Mouse (Mus musculus) forebrain, embryonic 12.5 days (tissue): ENCODE measurements at regions not wholly inside any gene's neighbourhood (a gene's known extent, or its start where the extent isn't known, plus 50 kb on each side); places are given as distances from the start of the nearest gene placed in this dataset.

Source experiments
- ATAC-seq: fragments of 200-750 bp; cut with Nextera tagmentation; 2 replicates; pipeline ENCODE4 v1.8.0; 2017; ENCODE audit warnings: moderate TSS enrichment; ENCODE audit not compliant: low FRiP score
- H3K27ac ChIP-seq: fragments of 300-500 bp; sonication (generic); 2 replicates; pipeline ENCODE4 v1.5.1; 2016; ENCODE audit warnings: mild to moderate bottlenecking
- H3K27me3 ChIP-seq: fragments of 300-500 bp; sonication (generic); 2 replicates; pipeline ENCODE4 v1.6.1; 2016; ENCODE audit warnings: mild to moderate bottlenecking
- H3K36me3 ChIP-seq: fragments of 300-500 bp; sonication (generic); replicated peaks from 2 replicates; pipeline ENCODE4 v1.6.1; 2016; ENCODE audit warnings: mild to moderate bottlenecking
- H3K4me1 ChIP-seq: fragments of 300-500 bp; sonication (generic); 2 replicates; pipeline ENCODE4 v1.6.1; 2016
- H3K4me2 ChIP-seq: fragments of 300-500 bp; sonication (generic); 2 replicates; pipeline ENCODE4 v1.6.1; 2016; ENCODE audit warnings: mild to moderate bottlenecking, moderate library complexity
- H3K4me3 ChIP-seq: fragments of 300-500 bp; sonication (generic); replicated peaks from 2 replicates; pipeline ENCODE4 v1.5.1; 2016; ENCODE audit warnings: mild to moderate bottlenecking
- H3K9ac ChIP-seq: fragments of 300-500 bp; sonication (generic); 2 replicates; pipeline ENCODE4 v1.6.1; 2016; ENCODE audit warnings: mild to moderate bottlenecking
- H3K9me3 ChIP-seq: fragments of 300-500 bp; sonication (generic); 2 replicates; pipeline ENCODE4 v1.6.1; 2016
- WGBS: fragments of 180-500 bp; shearing (Covaris S2); methylation state at CpG from one replicate; pipeline ENCODE4 v1.1.7; 2016; 5-methylcytosine and 5-hydroxymethylcytosine counted together

GRCm38 (mm10) chr4:32171291-32171690 is 67.3 kb upstream of the Bach2 start:
- Histone ChIP-seq H3K4me3 (no peak overlapping the region), H3K9ac (no peak overlapping the region), H3K4me2 (no peak overlapping the region), H3K27ac (no peak overlapping the region), H3K4me1 (peaks cover 21% of the 10 kb centered on the region), H3K9me3 (no peaks in the 10 kb centered on the region), H3K27me3 (0 out of 2 replicates have a peak, but pooled peaks cover 4% of the 10 kb centered on the region), H3K36me3 (no peaks in the 10 kb centered on the region)
- ATAC-seq, result no peak
- WGBS, result 98% methylated on average over 6 of the region's 6 CpGs

- Histone ChIP-seq H3K9ac (no peak overlapping the region), H3K9me3 (no peaks in the 10 kb centered on the region), H3K4me1 (peaks cover 22% of the 10 kb centered on the region), H3K4me3 (no peak overlapping the region), H3K27ac (no peak overlapping the region), H3K36me3 (no peaks in the 10 kb centered on the region), H3K4me2 (no peak overlapping the region), H3K27me3 (no peaks in the 10 kb centered on the region)
- ATAC-seq, result no peak
- 88% methylated on average over 4 of the region's 4 CpGs for WGBS
Observed at GRCm38 (mm10) chr4:32172992-32173391, 65.6 kb upstream of the Bach2 start.

DNA sequence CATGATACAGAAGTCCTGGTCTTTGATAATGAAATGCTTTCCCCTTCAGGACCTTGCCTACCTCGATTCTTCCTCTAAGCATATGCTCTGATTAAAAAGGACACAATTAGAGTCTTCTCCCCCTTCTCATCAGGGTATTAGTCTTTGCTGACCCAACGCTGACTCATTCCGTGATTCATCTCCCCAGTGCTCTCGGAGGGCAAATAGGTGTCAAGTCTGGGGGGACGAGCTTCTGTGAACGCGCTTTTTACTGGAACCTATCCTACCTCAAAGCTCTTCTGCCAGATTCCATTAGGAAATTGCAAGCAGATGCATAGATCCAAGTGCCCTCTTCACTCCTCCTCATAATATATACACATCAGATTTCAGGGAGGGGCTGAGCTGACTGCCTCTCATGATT is 63.8 kb upstream of the Bach2 start:
- peaks cover 22% of the 10 kb centered on the region for H3K4me1 ChIP-seq
- H3K27ac ChIP-seq, result no peak overlapping the region
- 79% methylated on average over 7 of the region's 7 CpGs for WGBS
- ATAC-seq, result no peak
- H3K4me3 ChIP-seq, result no peak overlapping the region
- no peaks in the 10 kb centered on the region for H3K27me3 ChIP-seq
- H3K9me3 ChIP-seq, result no peaks in the 10 kb centered on the region
- H3K36me3 ChIP-seq, result no peaks in the 10 kb centered on the region
- H3K9ac ChIP-seq, result no peak overlapping the region
- no peak overlapping the region for H3K4me2 ChIP-seq

DNA sequence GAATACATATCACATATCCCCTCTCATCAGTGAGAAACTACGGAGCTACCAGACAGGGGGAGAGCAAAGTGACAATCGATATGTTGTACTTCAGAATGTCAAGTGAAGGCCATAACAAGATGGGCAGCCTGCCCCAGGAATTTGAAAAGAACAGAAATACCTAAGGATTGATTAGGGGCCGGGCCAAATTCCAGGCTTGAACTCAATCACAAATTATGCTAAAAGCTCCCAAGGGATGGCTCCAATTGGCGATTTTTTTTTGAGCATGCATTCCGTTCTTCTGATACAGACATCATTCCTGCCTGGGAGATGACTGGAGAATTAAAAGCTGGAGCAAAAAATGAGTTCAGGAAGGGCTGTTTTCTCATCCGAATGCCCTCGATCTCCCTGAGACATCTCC is 63.4 kb upstream of the Bach2 start:
- no peak overlapping the region for H3K9ac ChIP-seq
- H3K4me1 ChIP-seq, result peaks cover 22% of the 10 kb centered on the region
- H3K9me3 ChIP-seq, result no peaks in the 10 kb centered on the region
- no peak for ATAC-seq
- H3K4me3 ChIP-seq, result no peak overlapping the region
- no peak overlapping the region for H3K27ac ChIP-seq
- H3K27me3 ChIP-seq, result no peaks in the 10 kb centered on the region
- 85% methylated on average over 7 of the region's 7 CpGs for WGBS
- no peaks in the 10 kb centered on the region for H3K36me3 ChIP-seq
- H3K4me2 ChIP-seq, result no peak overlapping the region

- no peaks in the 10 kb centered on the region for H3K36me3 ChIP-seq
- H3K9ac ChIP-seq, result no peak overlapping the region
- H3K4me2 ChIP-seq, result no peak overlapping the region
- H3K4me3 ChIP-seq, result no peak overlapping the region
- 0 out of 2 replicates have a peak, but pooled peaks have one; percentile 14 for ATAC-seq
- peaks cover 22% of the 10 kb centered on the region for H3K4me1 ChIP-seq
- H3K27ac ChIP-seq, result no peak overlapping the region
- H3K27me3 ChIP-seq, result no peaks in the 10 kb centered on the region
- no peaks in the 10 kb centered on the region for H3K9me3 ChIP-seq
- 63% methylated on average over 6 of the region's 6 CpGs for WGBS
Observed at GRCm38 (mm10) chr4:32175853-32176448, 62.7 kb upstream of the Bach2 start.

GRCm38 (mm10) chr4:32176449-32177135 is 62.0 kb upstream of the Bach2 start:
- Histone ChIP-seq H3K4me2 (no peak overlapping the region), H3K27me3 (no peaks in the 10 kb centered on the region), H3K9me3 (no peaks in the 10 kb centered on the region), H3K27ac (no peak overlapping the region), H3K4me3 (no peak overlapping the region), H3K4me1 (peaks cover 22% of the 10 kb centered on the region), H3K36me3 (no peaks in the 10 kb centered on the region), H3K9ac (no peak overlapping the region)
- peak; percentile 68 for ATAC-seq
- 26% methylated on average over 4 of the region's 4 CpGs for WGBS

GRCm38 (mm10) chr4:32177933-32178639 is 60.5 kb upstream of the Bach2 start:
- WGBS, result 78% methylated on average over 7 of the region's 7 CpGs
- no peak overlapping the region for H3K27ac ChIP-seq
- H3K9ac ChIP-seq, result no peak overlapping the region
- H3K36me3 ChIP-seq, result no peaks in the 10 kb centered on the region
- H3K4me1 ChIP-seq, result peaks cover 22% of the 10 kb centered on the region
- H3K27me3 ChIP-seq, result no peaks in the 10 kb centered on the region
- no peak for ATAC-seq
- H3K4me3 ChIP-seq, result no peak overlapping the region
- H3K4me2 ChIP-seq, result no peak overlapping the region
- no peaks in the 10 kb centered on the region for H3K9me3 ChIP-seq

- no peak overlapping the region for H3K4me3 ChIP-seq
- H3K9me3 ChIP-seq, result no peaks in the 10 kb centered on the region
- H3K4me1 ChIP-seq, result peaks cover 22% of the 10 kb centered on the region
- H3K27me3 ChIP-seq, result no peaks in the 10 kb centered on the region
- no peak for ATAC-seq
- H3K9ac ChIP-seq, result no peak overlapping the region; the same call in 1 of the 2 replicates
- no peaks in the 10 kb centered on the region for H3K36me3 ChIP-seq
- H3K4me2 ChIP-seq, result no peak overlapping the region
- peak overlapping the region; percentile 33; the same call in 1 of the 2 replicates for H3K27ac ChIP-seq
- 46% methylated on average over 8 of the region's 8 CpGs for WGBS
Observed at GRCm38 (mm10) chr4:32179707-32180241, 58.8 kb upstream of the Bach2 start.

DNA sequence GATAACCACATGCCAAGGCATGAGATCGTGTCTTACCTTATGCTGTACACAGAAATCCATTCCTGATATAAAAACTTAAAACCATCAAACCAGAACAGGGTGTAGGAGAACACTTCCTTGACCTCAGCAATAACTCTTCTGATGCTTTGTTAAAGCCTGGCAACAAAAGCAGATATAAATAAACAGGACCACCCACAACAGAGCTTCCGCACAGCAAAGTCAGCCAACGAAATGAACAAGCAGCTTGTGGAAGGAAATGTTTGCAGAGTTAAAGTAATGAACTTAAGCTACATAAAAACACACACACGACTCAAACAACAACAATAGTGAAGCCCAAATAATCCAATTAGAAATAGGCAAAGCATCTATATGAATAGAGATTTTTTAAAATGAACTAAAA is 54.8 kb upstream of the Bach2 start:
- no peak overlapping the region for H3K9ac ChIP-seq
- 87% methylated on average over 4 of the region's 4 CpGs for WGBS
- no peak overlapping the region for H3K4me2 ChIP-seq
- H3K9me3 ChIP-seq, result no peaks in the 10 kb centered on the region
- H3K36me3 ChIP-seq, result no peaks in the 10 kb centered on the region
- no peak overlapping the region for H3K4me3 ChIP-seq
- no peak for ATAC-seq
- no peaks in the 10 kb centered on the region for H3K27me3 ChIP-seq
- H3K4me1 ChIP-seq, result peaks cover 11% of the 10 kb centered on the region
- no peak overlapping the region for H3K27ac ChIP-seq

DNA sequence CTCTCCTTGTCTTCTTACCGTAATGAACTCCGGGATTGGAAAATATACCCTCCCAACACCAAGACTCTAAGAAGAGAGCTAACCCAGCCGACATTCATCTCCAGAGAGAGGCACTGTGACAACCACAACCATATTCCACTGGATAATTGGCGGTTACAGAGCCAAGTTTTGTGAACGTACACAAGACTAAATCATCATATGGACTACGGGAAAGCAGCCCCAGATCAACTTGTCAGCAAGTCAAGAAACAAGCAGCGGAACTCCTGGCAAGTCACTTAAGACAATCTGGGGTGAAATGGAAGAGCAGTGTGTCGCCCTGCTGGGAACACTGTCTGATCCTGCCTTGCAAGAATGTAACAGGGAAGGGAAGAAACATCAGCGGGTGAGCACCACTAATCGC is 52.6 kb upstream of the Bach2 start:
- no peak overlapping the region for H3K27ac ChIP-seq
- H3K4me2 ChIP-seq, result no peak overlapping the region
- WGBS, result 85% methylated on average over 10 of the region's 10 CpGs
- peaks cover 16% of the 10 kb centered on the region for H3K4me1 ChIP-seq
- H3K9ac ChIP-seq, result no peak overlapping the region
- no peaks in the 10 kb centered on the region for H3K27me3 ChIP-seq
- H3K9me3 ChIP-seq, result no peaks in the 10 kb centered on the region
- H3K4me3 ChIP-seq, result no peak overlapping the region
- H3K36me3 ChIP-seq, result no peaks in the 10 kb centered on the region
- no peak for ATAC-seq

DNA sequence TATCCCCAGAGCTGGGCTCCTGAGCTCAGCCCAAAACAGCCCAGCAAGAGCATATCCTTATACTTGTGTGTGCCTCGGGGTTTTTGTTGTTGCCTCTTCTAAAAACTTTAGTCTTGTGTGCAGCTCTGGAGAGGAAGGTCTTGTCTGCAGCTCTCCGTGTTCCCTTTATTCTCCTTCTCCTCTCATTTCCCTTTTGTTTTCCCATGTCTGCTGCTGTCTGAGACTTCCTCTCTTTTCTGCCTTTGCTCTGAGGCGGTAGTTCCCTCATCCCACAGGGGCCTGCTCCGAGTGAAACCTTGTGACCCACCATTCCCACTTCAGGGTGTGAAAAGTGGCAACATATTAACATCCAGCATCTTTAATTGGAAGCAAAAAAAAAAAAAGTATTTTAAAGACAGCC is 51.5 kb upstream of the Bach2 start:
- 46% methylated on average over 4 of the region's 4 CpGs for WGBS

GRCm38 (mm10) chr4:32188076-32188475 is 50.5 kb upstream of the Bach2 start:
- Histone ChIP-seq H3K9me3 (no peaks in the 10 kb centered on the region), H3K27me3 (no peaks in the 10 kb centered on the region), H3K4me3 (no peak overlapping the region), H3K4me1 (peaks cover 16% of the 10 kb centered on the region), H3K9ac (no peak overlapping the region), H3K36me3 (no peaks in the 10 kb centered on the region), H3K27ac (peak overlapping the region; percentile 63; the same call in 1 of the 2 replicates), H3K4me2 (no peak overlapping the region)
- ATAC-seq, result no peak
- WGBS, result 88% methylated on average over 1 of the region's 1 CpGs

More for the DNA sequence above, 51.5 kb upstream of the Bach2 start:
- no peaks in the 10 kb centered on the region for H3K27me3 ChIP-seq
- no peak overlapping the region for H3K4me3 ChIP-seq
- peaks cover 16% of the 10 kb centered on the region for H3K4me1 ChIP-seq
- no peaks in the 10 kb centered on the region for H3K36me3 ChIP-seq
- H3K9ac ChIP-seq, result no peak overlapping the region
- no peaks in the 10 kb centered on the region for H3K9me3 ChIP-seq
- H3K4me2 ChIP-seq, result no peak overlapping the region
- no peak for ATAC-seq
- 0 out of 2 replicates have a peak overlapping the region, but pooled peaks have one; percentile 19 for H3K27ac ChIP-seq
